Mouse (Mus musculus) CH12.LX (cell line): Measurements from ENCODE around the gene Cblb. TPM values are rescaled to one million over a fixed set of nuclear protein-coding genes. Genes with fewer than 3 reads are reported as not detected.

Experiments
- DNase-seq: peaks from one replicate; pipeline ENCODE4 v3.0.0-alpha.2; 2013; ENCODE audit errors: extremely low read depth
- H3K27ac ChIP-seq: 2 replicates; pipeline ENCODE4 v1.5.1; 2012; ENCODE audit warnings: low read depth, mild to moderate bottlenecking, control low read depth, moderate library complexity; ENCODE audit not compliant: insufficient read depth
- H3K27me3 ChIP-seq: replicated peaks from 2 replicates; pipeline ENCODE3; 2012; ENCODE audit warnings: inconsistent platforms
- H3K36me3 ChIP-seq, 2 experiments: replicated peaks in 1 of 2; 2 replicates each; pipeline versions ENCODE3 to v1.6.1; 2012; ENCODE audit warnings: inconsistent platforms in 1 of 2, low read length in 1 of 2, mild to moderate bottlenecking in 1 of 2, mixed read lengths in 1 of 2, moderate library complexity in 1 of 2; ENCODE audit not compliant: control insufficient read depth in 1 of 2, insufficient read depth in 1 of 2
- H3K4me1 ChIP-seq, 2 experiments: 2 replicates each; pipeline ENCODE4 v1.6.1; 2012; ENCODE audit warnings: inconsistent platforms in 1 of 2, moderate library complexity in 1 of 2; ENCODE audit not compliant: insufficient read depth in 2 of 2, control insufficient read depth in 1 of 2
- H3K4me2 ChIP-seq: 2 replicates; pipeline ENCODE4 v1.6.1; 2012; ENCODE audit warnings: low read depth, mild to moderate bottlenecking, control low read depth; ENCODE audit not compliant: poor library complexity, insufficient read depth, severe bottlenecking
- H3K4me3 ChIP-seq, 3 experiments: fragments of 150-350 bp in 1 of 3; sonication (generic) in 1 of 3; replicated peaks in 1 of 3; 2 replicates each; pipeline versions ENCODE3 to v1.5.1; 2011 to 2012; ENCODE audit warnings: low read depth in 2 of 3, low read length in 2 of 3, mild to moderate bottlenecking in 2 of 3, moderate library complexity in 2 of 3, control low read depth in 1 of 3, improper control_type of control experiment in 1 of 3, inconsistent platforms in 1 of 3, mixed read lengths in 1 of 3; ENCODE audit not compliant: poor library complexity in 1 of 3
- H3K79me2 ChIP-seq: replicated peaks from 2 replicates; pipeline ENCODE4 v1.6.1; 2012; ENCODE audit warnings: mild to moderate bottlenecking, moderate library complexity; ENCODE audit not compliant: control insufficient read depth, poor library complexity, insufficient read depth, severe bottlenecking; ENCODE audit errors: extremely low read depth
- H3K9ac ChIP-seq: 2 replicates; pipeline ENCODE4 v1.6.1; 2012; ENCODE audit warnings: low read depth, mild to moderate bottlenecking, control low read depth, moderate library complexity; ENCODE audit not compliant: insufficient read depth
- H3K9me3 ChIP-seq: replicated peaks from 2 replicates; pipeline ENCODE3; 2012; ENCODE audit warnings: low read length, inconsistent platforms, mixed read lengths
- BHLHE40 ChIP-seq: IDR thresholded peaks from 2 replicates; pipeline ENCODE4 v1.6.1; 2011; ENCODE audit warnings: mild to moderate bottlenecking, low read depth, low read length, improper control_type of control experiment
- CHD1 ChIP-seq: IDR thresholded peaks from 2 replicates; pipeline ENCODE4 v1.6.1; 2012; ENCODE audit warnings: low read depth, low read length, improper control_type of control experiment, inconsistent platforms
- CHD2 ChIP-seq: IDR thresholded peaks from 2 replicates; pipeline ENCODE4 v1.6.1; 2011; ENCODE audit warnings: low read length, improper control_type of control experiment
- CTCF ChIP-seq, 2 experiments: IDR thresholded peaks in 1 of 2; conservative IDR thresholded peaks in 1 of 2; 2 replicates each; pipeline ENCODE4 v1.5.1; 2011 to 2012; ENCODE audit warnings: low read depth in 2 of 2, low read length in 2 of 2, improper control_type of control experiment in 1 of 2, inconsistent platforms in 1 of 2, mild to moderate bottlenecking in 1 of 2, moderate library complexity in 1 of 2
- E2F4 ChIP-seq: IDR thresholded peaks from 2 replicates; pipeline ENCODE4 v1.6.1; 2011; ENCODE audit warnings: low read depth, low read length, improper control_type of control experiment; ENCODE audit not compliant: insufficient replicate concordance
- ELF1 ChIP-seq: IDR thresholded peaks from 2 replicates; pipeline ENCODE4 v1.6.1; 2014; ENCODE audit warnings: low read depth, mild to moderate bottlenecking, inconsistent platforms, low read length, improper control_type of control experiment
- EP300 ChIP-seq: IDR thresholded peaks from 2 replicates; pipeline ENCODE4 v1.6.1; 2011; ENCODE audit warnings: low read length, improper control_type of control experiment
- ETS1 ChIP-seq: conservative IDR thresholded peaks from 2 replicates; pipeline ENCODE4 v1.6.1; 2012; ENCODE audit warnings: low read depth, mild to moderate bottlenecking, inconsistent platforms, low read length, improper control_type of control experiment, moderate library complexity
- GABPA ChIP-seq: IDR thresholded peaks from 2 replicates; pipeline ENCODE4 v1.6.1; 2012; ENCODE audit warnings: low read depth, low read length, improper control_type of control experiment, inconsistent platforms; ENCODE audit not compliant: insufficient replicate concordance
- HCFC1 ChIP-seq: IDR thresholded peaks from 2 replicates; pipeline ENCODE4 v1.6.1; 2012; ENCODE audit warnings: low read depth, mild to moderate bottlenecking, inconsistent platforms, low read length, improper control_type of control experiment
- IRF4 ChIP-seq: IDR thresholded peaks from 2 replicates; pipeline ENCODE4 v1.6.1; 2014; ENCODE audit warnings: low read depth, mild to moderate bottlenecking, inconsistent platforms, low read length, improper control_type of control experiment
- JUN ChIP-seq: IDR thresholded peaks from 2 replicates; pipeline ENCODE4 v1.6.1; 2011; ENCODE audit warnings: low read depth, mild to moderate bottlenecking, low read length, improper control_type of control experiment, moderate library complexity; ENCODE audit not compliant: insufficient read depth
- JUND ChIP-seq: conservative IDR thresholded peaks from 2 replicates; pipeline ENCODE4 v1.6.1; 2011; ENCODE audit warnings: low read depth, low read length, improper control_type of control experiment
- KAT2A ChIP-seq: IDR thresholded peaks from 2 replicates; pipeline ENCODE4 v1.6.1; 2012; ENCODE audit warnings: low read length, improper control_type of control experiment, inconsistent platforms; ENCODE audit not compliant: insufficient replicate concordance
- MAFK ChIP-seq: IDR thresholded peaks from 2 replicates; pipeline ENCODE4 v1.6.1; 2011; ENCODE audit warnings: low read length, improper control_type of control experiment; ENCODE audit not compliant: insufficient replicate concordance
- MAX ChIP-seq: IDR thresholded peaks from 2 replicates; pipeline ENCODE4 v1.6.1; 2011; ENCODE audit warnings: low read length, improper control_type of control experiment
- MAZ ChIP-seq: IDR thresholded peaks from 2 replicates; pipeline ENCODE4 v1.6.1; 2012; ENCODE audit warnings: low read depth, mild to moderate bottlenecking, inconsistent platforms, low read length, improper control_type of control experiment, moderate library complexity
- MEF2A ChIP-seq: IDR thresholded peaks from 2 replicates; pipeline ENCODE4 v1.6.1; 2014; ENCODE audit warnings: low read depth, mild to moderate bottlenecking, inconsistent platforms, low read length, improper control_type of control experiment, borderline replicate concordance
- MXI1 ChIP-seq: IDR thresholded peaks from 2 replicates; pipeline ENCODE4 v1.6.1; 2011; ENCODE audit warnings: mild to moderate bottlenecking, low read depth, low read length, improper control_type of control experiment
- MYC ChIP-seq: IDR thresholded peaks from 2 replicates; pipeline ENCODE4 v1.6.1; 2011; ENCODE audit warnings: low read depth, mild to moderate bottlenecking, improper control_type of control experiment, low read length
- NELFE ChIP-seq: IDR thresholded peaks from 2 replicates; pipeline ENCODE4 v1.6.1; 2011; ENCODE audit warnings: low read depth, low read length, improper control_type of control experiment
- NRF1 ChIP-seq: IDR thresholded peaks from 2 replicates; pipeline ENCODE4 v1.6.1; 2014; ENCODE audit warnings: low read depth, mild to moderate bottlenecking, inconsistent platforms, low read length, improper control_type of control experiment, moderate library complexity
- PAX5 ChIP-seq: IDR thresholded peaks from 2 replicates; pipeline ENCODE4 v1.6.1; 2012; ENCODE audit warnings: low read length, inconsistent platforms, mixed read lengths
- POLR2A ChIP-seq: IDR thresholded peaks from 2 replicates; pipeline ENCODE4 v1.6.1; 2011; ENCODE audit warnings: low read depth, mild to moderate bottlenecking, improper control_type of control experiment, low read length
- POLR2AphosphoS2 ChIP-seq: IDR thresholded peaks from 2 replicates; pipeline ENCODE4 v1.6.1; 2011; ENCODE audit warnings: low read depth, low read length, improper control_type of control experiment
- RAD21 ChIP-seq: IDR thresholded peaks from 2 replicates; pipeline ENCODE4 v1.6.1; 2011; ENCODE audit warnings: low read depth, mild to moderate bottlenecking, low read length, improper control_type of control experiment, moderate library complexity
- RCOR1 ChIP-seq: conservative IDR thresholded peaks from 2 replicates; pipeline ENCODE4 v1.6.1; 2012; ENCODE audit warnings: low read depth, mild to moderate bottlenecking, inconsistent platforms, low read length, improper control_type of control experiment
- SIN3A ChIP-seq: IDR thresholded peaks from 2 replicates; pipeline ENCODE4 v1.6.1; 2012; ENCODE audit warnings: low read length, improper control_type of control experiment, inconsistent platforms
- SMC3 ChIP-seq: IDR thresholded peaks from 2 replicates; pipeline ENCODE4 v1.6.1; 2011; ENCODE audit warnings: low read depth, low read length, improper control_type of control experiment
- TBP ChIP-seq: conservative IDR thresholded peaks from 2 replicates; pipeline ENCODE4 v1.6.1; 2011; ENCODE audit warnings: low read depth, low read length, improper control_type of control experiment
- TCF12 ChIP-seq: IDR thresholded peaks from 2 replicates; pipeline ENCODE4 v1.6.1; 2014; ENCODE audit warnings: low read depth, mild to moderate bottlenecking, inconsistent platforms, low read length, improper control_type of control experiment
- UBTF ChIP-seq: IDR thresholded peaks from 2 replicates; pipeline ENCODE4 v1.6.1; 2012; ENCODE audit warnings: low read depth, mild to moderate bottlenecking, inconsistent platforms, low read length, improper control_type of control experiment, moderate library complexity
- USF1 ChIP-seq: IDR thresholded peaks from 2 replicates; pipeline ENCODE4 v1.6.1; 2014; ENCODE audit warnings: low read depth, mild to moderate bottlenecking, inconsistent platforms, low read length, improper control_type of control experiment
- USF2 ChIP-seq: conservative IDR thresholded peaks from 2 replicates; pipeline ENCODE4 v1.6.1; 2011; ENCODE audit warnings: low read depth, low read length, improper control_type of control experiment
- ZC3H11A ChIP-seq: IDR thresholded peaks from 2 replicates; pipeline ENCODE4 v1.6.1; 2012; ENCODE audit warnings: low read depth, mild to moderate bottlenecking, inconsistent platforms, low read length, improper control_type of control experiment
- ZKSCAN1 ChIP-seq: IDR thresholded peaks from 2 replicates; pipeline ENCODE4 v1.6.1; 2012; ENCODE audit warnings: low read depth, inconsistent platforms, low read length, improper control_type of control experiment, borderline replicate concordance
- ZMIZ1 ChIP-seq: IDR thresholded peaks from 2 replicates; pipeline ENCODE4 v1.6.1; 2012; ENCODE audit warnings: low read depth, mild to moderate bottlenecking, inconsistent platforms, low read length, improper control_type of control experiment
- ZNF384 ChIP-seq: IDR thresholded peaks from 2 replicates; pipeline ENCODE4 v1.6.1; 2012; ENCODE audit warnings: low read depth, low read length, improper control_type of control experiment, inconsistent platforms
- dilution Hi-C: fragments of 300-500 bp; cut with MboI; formaldehyde crosslinking; loops from 2 replicates; pipeline ENCODE4 v1.14.3; 2020; ENCODE audit warnings: low sequenced_read_pairs; ENCODE audit not compliant: extremely low pct_unique_long_range_greater_than_20kb, extremely low pct_ligation_motif_present
- in situ Hi-C: fragments of 300-500 bp; cut with MboI; formaldehyde crosslinking; loops from 3 replicates; pipeline ENCODE4 v1.14.3; 2019; ENCODE audit warnings: low sequenced_read_pairs, low pct_ligation_motif_present, low pct_unique_long_range_greater_than_20kb, mixed read lengths
- polyA plus RNA-seq: library from polyadenylated mRNA; unstranded; fragments of >175 nt; gene quantifications from 2 replicates; pipeline ENCODE4 v1.2.1, GENCODE M21; 2012; ENCODE audit warnings: low read depth; ENCODE audit not compliant: insufficient read length
- total RNA-seq, 2 experiments: library from RNA; depleted of rRNA; stranded (reverse); fragments of 300-350 nt in 1 of 2; fragments of >200 nt in 1 of 2; gene quantifications; 2 replicates each; pipeline ENCODE4 v1.2.3; 2012 to 2014

Cblb gene
- total RNA-seq (2012; rRNA removed) (3.5 and 3.8 TPM in 2 replicates), total RNA-seq (2014; rRNA removed) (5.4 and 6.3 TPM in 2 replicates), polyA plus RNA-seq (16.5 and 18.9 TPM in 2 replicates)

DNA sequence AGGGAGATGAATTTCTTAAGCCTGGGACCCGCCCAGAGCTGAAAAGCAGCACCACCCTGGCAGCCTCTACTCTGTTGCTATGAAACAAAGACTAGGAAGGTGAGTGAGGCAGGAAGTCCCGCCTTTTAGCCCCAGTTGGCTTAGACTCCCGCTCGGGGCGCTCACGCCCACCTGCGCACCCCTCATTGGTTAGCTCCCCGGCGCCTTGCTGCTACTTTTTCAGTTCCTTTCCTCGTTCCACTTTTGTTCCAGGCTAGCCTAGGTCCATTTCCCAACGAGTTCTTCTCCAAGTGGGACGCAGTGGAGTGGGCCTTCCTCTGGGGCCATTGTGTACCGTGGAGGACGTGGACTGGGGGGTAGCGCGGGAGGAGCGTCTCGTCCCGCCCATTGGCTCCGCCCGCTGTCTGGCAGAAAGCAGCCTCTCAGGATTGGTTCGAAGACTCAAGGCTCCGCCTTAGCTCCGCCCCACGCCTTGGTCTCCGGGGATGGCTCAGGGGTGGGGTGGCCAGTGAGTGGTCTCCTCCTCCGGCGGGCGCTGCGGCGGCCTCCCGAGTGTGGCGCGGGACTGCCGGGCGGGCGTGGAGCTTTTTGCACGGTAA lies at the start of gene Cblb:
Gene Cblb, plus strand, starts transcription at position 135 of the 599 bp plus-strand sequence.
- peak; percentile 68; the same call in 1 of the 2 replicates for TF ChIP-seq ZMIZ1
- TF ChIP-seq TBP: peak; percentile 48; the same call in 1 of the 2 replicates
- TF ChIP-seq JUND: no peak
- peak; percentile 85; the same call in 1 of the 2 replicates for TF ChIP-seq E2F4
- TF ChIP-seq UBTF: 0 out of 2 replicates have a peak, but pooled peaks have one; percentile 46
- peak; percentile 63 for TF ChIP-seq POLR2A
- TF ChIP-seq HCFC1: peak; percentile 62
- TF ChIP-seq JUN: no peak
- no peak for TF ChIP-seq BHLHE40
- TF ChIP-seq TCF12: peak; percentile 15; the same call in 1 of the 2 replicates
- TF ChIP-seq NELFE: peak; percentile 31; the same call in 1 of the 2 replicates
- no peak for TF ChIP-seq CHD1
- TF ChIP-seq EP300: no peak
- TF ChIP-seq ZKSCAN1: no peak
- peak; percentile 95 for TF ChIP-seq CHD2
- no peak for TF ChIP-seq PAX5
- no peak for TF ChIP-seq USF2
- TF ChIP-seq RCOR1: no peak
- TF ChIP-seq KAT2A: no peak
- TF ChIP-seq IRF4: 0 out of 2 replicates have a peak, but pooled peaks have one; percentile 26
- TF ChIP-seq CTCF (conservative IDR thresholded peaks at IDR 0.05 in 1 of 2, IDR thresholded peaks at IDR 0.05 in 1 of 2; ENCODE audit: low read depth in 2 of 2, low read length in 2 of 2): no peak
- TF ChIP-seq GABPA: no peak
- TF ChIP-seq MXI1: peak; percentile 26; the same call in 1 of the 2 replicates
- TF ChIP-seq MAZ: no peak
- TF ChIP-seq ETS1: no peak; the same call in 1 of the 2 replicates
- TF ChIP-seq NRF1: peak; percentile 63
- TF ChIP-seq SMC3: no peak
- no peak for TF ChIP-seq USF1
- no peak for TF ChIP-seq ZC3H11A
- peak; percentile 89 for TF ChIP-seq ELF1
- TF ChIP-seq MEF2A: no peak
- no peak for TF ChIP-seq SIN3A
- no peak for TF ChIP-seq POLR2AphosphoS2
- no peak for TF ChIP-seq RAD21
- TF ChIP-seq MAX: peak; percentile 51; the same call in 1 of the 2 replicates
- no peak for TF ChIP-seq MAFK
- TF ChIP-seq ZNF384: no peak
- TF ChIP-seq MYC: no peak
- TF ChIP-seq, all 38 proteins: peak for 14
- dilution Hi-C loops (no loop called here), in situ Hi-C loops (no loop called here)
- peaks cover 0 to 11% of the 10 kb centered on the region in 2 experiments for H3K36me3 ChIP-seq
- no peaks in the 10 kb centered on the region for H3K9me3 ChIP-seq
- H3K4me2 ChIP-seq: peak within 1 kb of the TSS; percentile 75
- no peaks in the 10 kb centered on the region for H3K27me3 ChIP-seq
- DNase-seq: peak; percentile 99
- H3K79me2 ChIP-seq: no peaks in the 10 kb centered on the region
- H3K4me3 ChIP-seq: peak within 1 kb of the TSS; percentile 81 to 94 (median 87)
- H3K4me1 ChIP-seq: peaks cover 3 to 51% of the 10 kb centered on the region in 2 experiments
- no peak within 1 kb of the TSS for H3K27ac ChIP-seq
- peak within 1 kb of the TSS; percentile 61 for H3K9ac ChIP-seq
